Mouse (Mus musculus) mature B cell (primary cell): Measurements from ENCODE around the gene Jazf1.

Experiments used
- in situ Hi-C: fragments of 300-500 bp; cut with MboI; formaldehyde crosslinking; loops from 2 replicates; pipeline ENCODE4 v1.14.3; 2019

The Jazf1 gene

DNA sequence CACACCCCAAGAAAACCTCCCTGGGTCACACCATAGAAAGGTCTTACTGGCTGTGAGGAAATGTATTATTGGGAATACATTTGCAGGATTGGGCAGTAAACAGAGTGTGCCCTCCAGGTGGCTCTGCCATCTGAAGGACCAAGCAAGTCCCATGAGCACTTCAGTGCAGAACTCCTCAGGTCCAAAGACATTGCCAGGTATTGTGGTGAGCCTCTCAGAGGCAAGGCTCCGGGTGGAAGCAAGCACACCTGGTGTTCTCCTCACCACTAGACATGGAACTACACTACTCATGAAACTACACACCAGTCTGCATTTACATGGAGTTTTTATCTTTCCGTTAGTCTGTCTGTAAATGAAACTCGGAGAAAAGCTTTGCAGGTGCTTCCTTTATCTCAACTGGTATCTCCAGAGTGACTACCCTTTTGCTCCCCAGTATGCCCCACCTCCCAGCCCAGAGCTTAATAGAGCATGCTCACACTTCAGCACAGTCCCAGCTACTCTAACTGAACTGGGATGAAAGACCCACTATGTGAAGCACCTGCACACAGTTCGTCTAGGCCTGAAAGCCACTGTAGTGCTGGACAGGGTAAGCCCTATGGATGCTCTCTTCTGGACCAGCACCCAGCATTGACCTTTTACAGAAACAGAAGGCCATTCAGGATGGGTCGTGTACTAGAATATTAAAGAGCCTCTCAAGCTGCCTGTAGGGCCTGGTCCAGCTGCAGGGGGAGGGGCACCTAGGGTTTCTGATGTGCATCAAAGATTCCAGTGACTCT is 156.1 kb downstream of the Jazf1 start:
- in situ Hi-C loops, result loop anchor here (10.0 kb wide), 1 partner anchor 648 kb away; the partner anchor contains the start of gene Hoxa13

DNA sequence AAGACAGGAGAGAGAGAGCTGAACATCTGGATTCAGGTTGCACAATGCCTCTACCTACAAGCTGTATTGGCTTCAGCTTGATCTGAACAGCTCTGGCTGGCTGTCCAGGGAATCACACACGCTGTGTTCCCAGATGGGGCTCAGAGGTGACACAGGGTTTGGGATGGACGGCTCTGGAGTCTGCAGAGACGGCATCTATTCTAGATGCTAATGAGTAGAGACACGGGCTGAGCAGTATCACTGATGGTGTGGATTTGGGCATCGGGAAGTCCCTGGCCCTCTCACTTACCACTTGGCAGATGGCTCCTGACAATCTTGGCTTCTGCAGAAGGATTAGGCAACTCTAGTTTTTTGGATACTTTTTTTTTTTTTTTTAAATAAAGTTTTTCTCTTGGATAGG is 161.6 kb downstream of the Jazf1 start:
- in situ Hi-C loops, result no loop called here

DNA sequence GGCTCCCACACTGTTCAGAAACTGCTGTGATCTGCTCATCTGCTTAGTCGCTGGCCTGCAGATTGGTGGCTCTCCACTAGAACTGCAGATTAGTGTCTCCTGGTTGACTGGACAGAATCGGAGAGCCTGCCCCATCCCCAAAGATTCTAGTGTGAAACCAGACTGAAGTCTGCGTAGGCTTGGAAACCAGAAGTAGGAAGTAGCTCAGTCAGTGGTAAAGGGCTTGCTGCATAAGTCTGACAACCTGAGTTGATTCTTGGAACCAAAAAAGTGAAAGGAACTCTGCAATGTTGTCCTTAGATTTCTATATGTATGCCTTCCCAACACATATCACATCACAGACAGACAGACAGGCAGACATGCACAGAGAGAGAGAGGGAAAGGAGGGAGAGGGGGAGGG is 163.3 kb downstream of the Jazf1 start:
- in situ Hi-C loops, result no loop called here

DNA sequence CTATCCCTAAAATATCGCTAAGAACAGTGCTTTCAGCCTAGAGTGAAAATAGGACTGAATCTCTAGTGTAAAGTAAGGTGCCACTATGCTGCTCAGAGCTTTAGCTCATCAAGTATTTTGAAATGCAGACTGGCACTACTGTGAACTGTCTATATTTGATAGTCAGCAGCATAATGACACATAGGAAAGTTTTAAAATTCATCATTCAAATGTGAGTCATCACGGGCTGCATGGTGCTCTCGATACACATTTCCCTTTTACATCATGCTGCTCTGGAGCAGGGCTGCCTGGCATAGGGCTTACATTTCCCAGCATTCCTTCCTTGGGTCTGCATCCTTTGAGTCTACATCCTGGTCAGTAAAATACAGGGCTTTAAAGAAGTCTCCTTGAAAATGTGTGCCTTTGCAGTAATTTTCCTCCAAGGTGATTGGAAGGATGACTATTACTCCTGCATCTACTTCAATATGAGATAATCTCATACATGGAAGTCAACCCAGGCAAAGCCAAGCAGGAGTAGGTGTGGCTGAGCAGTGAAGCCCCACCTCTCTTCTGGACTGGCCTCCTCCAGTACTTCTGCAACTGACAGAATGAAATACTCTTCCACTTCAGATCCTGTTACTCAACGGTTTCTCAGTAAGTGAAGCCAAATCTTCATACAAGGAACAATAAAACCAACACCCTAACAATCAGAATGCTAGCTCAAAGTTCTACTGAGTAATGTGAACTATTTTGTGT is 165.0 kb downstream of the Jazf1 start:
- in situ Hi-C loops, result no loop called here

DNA sequence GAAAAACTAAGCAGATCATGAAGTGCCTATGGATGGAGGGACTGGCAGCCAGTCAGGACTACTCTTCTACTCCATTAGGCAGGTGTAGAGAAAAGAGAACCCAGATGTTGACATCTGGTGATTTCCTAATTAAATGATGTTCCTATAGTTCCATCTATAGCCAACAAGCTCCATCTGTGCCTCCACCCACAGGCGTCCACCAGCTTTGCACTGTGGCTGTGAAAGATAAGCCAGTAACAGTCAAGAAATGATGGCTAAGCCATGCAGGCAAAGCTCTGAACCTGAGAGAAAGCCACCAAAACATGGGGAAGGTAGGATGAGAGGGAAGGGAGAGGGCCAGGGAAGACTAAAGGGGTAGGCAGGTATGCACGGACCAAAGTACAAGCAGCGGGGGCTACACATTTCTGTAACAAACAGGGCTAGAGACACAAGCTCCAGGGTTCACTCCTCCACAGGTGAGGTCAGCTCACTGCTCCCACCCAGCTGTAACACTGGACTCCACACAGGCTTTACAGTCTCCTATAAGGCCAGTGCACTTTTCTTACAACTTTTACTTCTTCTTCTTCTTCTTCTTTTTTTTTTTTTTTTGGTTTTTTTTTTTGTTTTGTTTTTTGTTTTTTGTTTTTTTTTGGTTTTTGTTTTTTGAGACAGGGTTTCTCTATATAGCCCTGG is 168.7 kb downstream of the Jazf1 start:
- in situ Hi-C loops, result no loop called here

DNA sequence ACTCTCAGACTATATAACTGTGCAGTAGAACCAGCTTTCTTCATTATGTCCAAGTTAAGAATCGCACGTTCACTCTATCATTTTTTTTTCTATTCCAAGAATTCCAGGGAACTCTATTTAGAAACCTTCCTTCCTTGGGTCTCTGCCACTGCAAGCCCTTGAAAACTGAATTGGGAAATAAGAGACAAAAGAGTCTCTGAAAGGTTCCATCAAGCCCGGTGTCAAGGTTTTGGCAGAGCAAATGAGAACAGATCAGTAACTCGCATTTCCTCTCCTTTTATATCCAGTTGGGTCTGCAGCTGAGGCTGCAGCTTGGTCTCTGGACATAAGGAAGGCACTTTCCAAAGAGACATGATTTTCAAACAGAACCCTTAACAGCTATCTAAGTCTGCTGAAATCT is 173.4 kb downstream of the Jazf1 start:
- in situ Hi-C loops, result no loop called here

DNA sequence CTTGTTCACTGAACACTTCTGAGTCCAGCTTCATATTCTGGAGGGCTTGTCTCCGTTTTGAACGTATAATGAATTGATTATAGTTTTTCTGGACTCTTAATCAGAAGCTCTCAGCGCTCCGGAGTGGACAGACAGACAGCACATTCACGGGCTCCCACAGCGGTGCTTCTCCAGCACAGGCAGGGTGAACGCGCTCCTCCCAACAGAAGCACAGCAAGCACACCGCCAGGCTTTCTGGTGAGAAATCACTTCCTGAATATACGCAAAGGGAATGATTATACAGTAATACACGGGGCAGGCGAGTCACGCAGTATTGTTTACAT is 174.0 kb downstream of the Jazf1 start:
- in situ Hi-C loops, result no loop called here

DNA sequence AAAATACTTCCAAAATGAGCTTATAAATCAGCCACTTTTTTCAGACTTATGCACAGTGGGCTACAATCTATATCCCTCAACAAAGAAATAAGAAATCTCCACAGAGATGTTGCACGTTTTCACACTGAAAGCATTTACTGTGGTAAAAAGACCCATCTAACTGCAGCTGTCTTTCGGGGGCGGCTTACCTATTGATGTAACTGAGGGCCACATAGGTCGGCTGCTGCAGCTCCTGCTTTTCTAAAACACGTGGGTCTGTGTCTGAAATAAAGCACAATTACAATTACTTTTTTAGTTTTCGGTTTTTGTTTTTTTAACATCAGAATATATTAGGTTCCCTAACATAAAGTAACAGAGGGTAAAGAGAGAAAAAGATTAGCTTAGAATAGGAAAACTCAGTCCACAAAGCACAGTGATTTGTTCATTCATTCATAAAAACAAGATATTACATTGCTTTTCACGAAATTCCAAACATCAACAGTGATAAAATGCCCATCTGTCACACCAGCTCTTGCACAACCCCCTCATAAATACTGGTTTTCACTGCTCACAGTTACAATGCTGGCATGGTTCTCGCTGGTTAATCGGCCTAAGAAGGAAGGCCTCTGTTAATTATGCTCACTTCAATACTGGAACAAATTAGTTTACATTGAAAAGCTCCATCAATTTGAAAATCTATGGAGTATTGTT is 174.5 kb downstream of the Jazf1 start:
- in situ Hi-C loops, result no loop called here

DNA sequence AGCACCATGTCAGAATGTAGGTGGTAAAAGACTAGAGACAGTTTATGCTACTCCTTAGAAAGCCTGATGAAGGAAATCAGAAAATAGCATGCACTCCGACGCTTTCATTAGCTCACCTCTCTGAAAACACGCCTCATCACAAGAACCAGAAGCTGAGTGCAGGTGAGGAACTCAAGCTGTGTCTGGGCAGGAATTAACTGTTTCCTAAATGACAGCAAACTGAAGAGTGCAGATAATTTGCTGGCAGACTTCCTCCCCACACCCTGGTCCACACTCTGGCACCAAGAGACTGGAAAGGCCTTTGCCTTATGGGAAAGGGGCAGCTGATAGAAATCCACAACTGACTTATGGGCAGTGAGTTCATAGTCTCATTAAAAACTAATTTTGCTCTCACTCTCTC is 175.5 kb downstream of the Jazf1 start:
- in situ Hi-C loops, result no loop called here

DNA sequence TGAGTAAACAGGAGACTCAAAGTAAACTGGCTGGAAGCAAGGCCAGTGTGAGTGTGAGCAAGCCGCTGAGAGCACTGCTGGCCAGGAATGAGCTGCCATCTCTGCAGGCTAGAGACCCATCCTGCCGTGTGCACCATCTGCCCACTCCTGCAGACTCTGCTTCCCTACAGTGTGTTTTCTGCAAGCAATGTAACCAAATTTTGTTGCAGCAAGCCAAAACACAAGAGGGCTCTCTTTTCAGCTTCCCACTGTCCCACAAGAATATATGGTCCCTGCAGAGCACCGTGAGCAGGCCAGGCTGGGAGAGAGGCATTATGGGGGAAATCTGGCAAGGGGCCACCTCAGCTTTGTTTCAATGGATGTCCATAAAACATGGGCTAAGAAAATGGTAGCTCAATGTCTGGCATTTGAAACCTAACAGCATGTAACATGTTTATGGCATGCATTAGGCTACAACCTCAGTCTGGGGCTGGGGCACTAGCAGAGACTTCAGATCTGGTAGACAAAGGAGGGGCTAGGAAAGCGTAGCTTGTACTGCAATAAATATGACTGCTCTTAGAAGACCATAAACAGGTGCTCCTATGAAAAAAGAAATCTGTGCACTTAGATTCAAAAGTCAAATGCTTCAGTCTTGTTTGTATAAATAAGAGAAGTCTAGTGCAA is 180.8 kb downstream of the Jazf1 start:
- in situ Hi-C loops, result no loop called here

DNA sequence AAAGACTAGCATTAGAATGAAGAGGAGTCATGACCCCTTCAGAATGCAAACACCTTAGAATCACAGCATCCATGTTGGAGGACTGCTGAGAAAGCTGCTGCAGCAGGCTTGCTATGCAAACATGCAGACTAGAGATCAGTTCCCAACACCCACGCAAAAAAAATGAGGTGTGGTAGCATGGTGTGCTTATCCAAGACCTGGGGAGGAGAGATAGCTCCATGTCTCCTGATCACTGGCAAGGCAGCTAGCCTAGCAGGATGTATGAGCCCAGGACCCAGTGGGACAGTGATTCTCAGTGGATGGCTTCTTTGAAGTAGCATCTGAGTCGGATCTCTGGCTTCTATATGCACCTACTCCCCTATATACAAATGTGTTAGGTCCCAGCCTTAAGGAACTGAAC is 184.7 kb downstream of the Jazf1 start:
- in situ Hi-C loops, result no loop called here

DNA sequence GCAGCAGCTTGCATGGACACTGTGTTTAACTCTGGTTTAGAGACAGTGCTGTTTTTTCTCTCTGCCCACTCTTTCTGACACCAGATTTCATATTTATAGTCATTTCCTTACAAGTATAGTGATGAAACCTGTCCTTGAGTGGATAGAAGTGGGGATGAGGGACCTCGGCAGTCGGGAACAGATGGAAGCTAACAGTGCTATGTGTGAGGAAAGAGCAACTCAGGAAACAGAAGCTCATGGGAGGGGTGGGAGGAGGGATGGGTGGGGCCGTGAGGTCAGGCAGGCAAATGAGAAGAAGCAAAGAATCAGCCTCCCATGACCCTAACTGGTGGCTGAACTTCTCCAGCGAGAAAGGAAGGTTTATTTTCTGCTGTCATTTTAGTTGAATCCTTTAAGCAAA is 191.3 kb downstream of the Jazf1 start:
- in situ Hi-C loops, result no loop called here

DNA sequence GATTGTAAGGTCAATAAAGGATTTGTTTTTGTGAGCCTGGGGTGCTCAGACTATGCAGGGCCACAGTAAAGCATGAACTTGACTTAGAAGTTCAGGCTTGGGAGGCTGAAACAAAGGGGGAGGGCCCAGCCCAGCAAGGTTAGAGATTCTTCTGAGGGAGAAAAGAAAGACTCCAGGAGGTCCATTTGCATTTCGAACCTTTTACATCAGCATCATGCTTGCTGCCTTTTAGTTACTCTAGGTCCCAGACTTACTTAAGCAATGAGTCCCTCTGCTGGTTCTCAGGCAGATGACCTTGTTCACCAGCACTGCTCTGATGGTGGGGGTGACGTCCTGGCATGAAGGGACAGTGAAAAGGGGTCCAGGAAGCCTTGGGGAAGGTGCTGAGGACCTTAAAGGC is 197.1 kb downstream of the Jazf1 start:
- in situ Hi-C loops, result no loop called here

DNA sequence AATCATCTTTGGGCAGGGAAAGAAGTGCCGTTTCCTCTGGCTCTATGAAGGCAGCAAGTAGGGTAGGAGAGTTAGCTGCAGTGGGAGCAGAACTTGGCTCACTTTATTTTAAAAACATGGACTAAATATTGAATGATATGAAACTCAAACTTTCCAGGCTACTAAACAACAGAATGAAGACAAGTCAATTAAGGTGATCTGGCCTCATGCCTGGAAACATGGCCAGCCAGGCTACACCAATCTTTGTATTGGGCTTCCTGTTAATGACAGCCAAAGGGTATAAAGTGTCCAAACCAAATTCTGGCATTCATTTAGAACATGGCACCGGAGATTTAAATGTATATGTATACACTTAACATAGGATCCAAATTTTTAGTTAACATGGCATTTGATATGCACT is 199.2 kb downstream of the Jazf1 start:
- in situ Hi-C loops, result no loop called here

DNA sequence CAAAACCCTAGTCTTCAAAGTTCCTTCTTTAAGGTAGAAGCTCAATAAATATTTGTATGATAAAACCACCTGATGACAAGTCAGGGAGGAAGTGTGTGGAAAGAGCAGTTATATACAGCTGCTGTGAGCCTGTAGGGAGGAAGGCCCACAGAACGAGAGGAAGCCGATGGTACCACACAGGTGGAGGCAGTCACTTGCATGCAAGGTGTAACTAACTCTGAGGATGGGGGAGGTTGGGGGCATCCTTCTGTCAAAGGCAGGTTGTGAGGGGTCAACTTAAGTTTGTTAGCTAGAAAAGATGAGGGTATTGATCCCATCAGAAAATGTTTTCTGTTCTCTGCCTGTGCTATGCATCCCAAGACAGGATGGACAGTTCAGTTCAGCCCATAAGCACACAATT is 200.1 kb downstream of the Jazf1 start:
- in situ Hi-C loops, result no loop called here

DNA sequence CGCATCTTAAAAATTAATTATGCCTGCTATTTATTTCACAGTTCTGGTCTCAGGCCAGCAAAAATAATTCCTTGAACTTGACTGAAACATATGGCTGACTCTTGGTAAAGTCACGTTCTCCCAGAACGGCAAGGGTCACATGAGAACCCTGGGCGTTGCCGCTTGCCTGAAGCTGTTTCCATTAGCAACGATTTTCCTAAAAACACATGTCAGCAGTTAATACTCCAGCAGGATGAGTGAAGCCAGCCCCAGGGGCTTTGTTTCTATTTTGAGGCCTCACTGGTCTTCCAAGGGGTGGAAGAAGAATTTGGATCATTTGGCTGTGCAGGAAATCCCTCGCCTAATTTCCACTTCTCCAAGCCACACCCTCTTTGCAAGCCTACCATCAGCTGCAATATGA is 206.5 kb downstream of the Jazf1 start:
- in situ Hi-C loops, result no loop called here

DNA sequence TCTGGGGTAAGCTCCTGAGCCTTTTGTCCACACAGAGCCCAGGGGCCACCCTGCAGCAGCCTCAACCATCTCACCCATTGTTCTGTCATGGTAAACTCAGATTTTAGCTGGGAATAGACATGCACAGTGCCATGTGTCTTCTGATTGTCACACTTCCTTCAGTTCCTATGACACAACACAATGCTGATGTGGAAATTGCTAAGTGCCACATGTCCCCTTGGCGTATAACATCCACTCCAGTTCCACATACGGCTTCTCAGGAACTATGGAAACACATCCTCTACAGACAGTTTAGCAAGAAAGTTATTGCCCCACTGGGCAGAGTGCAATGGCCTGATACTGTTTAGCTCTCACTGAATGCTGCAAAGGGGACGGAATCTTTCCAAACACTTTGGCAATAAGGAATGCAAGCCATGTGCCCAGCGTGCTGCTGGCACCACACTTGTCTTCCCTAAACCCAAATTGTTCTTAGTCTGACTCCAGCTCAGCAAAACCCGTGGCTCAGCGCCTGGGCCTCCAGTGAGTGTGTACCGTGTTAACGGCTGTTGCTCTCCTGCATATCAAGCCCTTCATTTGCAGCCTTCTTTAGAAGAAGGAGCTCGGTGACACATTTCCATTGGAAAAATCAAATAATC is 207.1 kb downstream of the Jazf1 start:
- in situ Hi-C loops, result no loop called here

DNA sequence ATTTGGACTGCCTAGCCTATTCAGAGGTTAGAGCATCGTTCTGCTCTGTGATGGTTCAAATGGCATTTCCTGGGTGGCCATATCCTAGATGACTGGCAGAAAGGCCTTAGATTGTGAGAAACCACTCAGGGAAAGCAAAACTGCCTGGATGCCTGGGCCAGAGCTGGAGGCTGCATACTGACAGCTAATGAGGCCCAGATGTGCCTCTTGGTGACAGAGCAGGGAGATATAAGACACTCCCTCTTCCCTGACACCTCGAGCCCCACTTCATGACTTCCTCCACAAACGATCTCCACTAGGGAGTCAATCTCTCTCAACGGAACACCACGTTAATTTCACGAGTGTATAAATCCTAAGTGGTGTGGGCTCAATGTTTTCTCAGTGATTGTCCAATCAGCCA is 207.7 kb downstream of the Jazf1 start:
- in situ Hi-C loops, result no loop called here

DNA sequence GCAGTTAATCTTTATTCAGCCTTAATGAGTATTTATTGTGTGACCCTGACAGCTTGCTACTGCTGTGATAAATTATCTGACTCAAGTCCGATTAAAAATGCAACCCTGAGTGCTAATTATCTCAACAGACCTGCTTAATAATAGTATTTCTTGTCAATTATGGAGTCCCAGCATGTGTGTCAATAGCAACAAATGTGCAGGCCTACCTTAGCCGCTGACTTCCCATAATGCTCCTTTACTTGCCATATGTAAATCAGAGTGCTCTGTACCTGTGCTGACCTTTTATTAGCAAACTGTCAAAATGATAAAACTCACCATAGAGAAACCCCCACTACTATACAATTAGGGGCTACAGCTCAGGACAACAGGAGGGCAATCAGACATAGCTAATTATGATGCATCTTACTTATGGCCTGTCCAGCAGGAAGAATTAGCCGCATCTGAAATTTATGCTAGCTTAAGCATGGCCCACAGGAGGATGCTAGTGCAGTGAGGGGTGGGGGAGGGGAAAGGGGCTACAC is 209.5 kb downstream of the Jazf1 start:
- in situ Hi-C loops, result no loop called here

DNA sequence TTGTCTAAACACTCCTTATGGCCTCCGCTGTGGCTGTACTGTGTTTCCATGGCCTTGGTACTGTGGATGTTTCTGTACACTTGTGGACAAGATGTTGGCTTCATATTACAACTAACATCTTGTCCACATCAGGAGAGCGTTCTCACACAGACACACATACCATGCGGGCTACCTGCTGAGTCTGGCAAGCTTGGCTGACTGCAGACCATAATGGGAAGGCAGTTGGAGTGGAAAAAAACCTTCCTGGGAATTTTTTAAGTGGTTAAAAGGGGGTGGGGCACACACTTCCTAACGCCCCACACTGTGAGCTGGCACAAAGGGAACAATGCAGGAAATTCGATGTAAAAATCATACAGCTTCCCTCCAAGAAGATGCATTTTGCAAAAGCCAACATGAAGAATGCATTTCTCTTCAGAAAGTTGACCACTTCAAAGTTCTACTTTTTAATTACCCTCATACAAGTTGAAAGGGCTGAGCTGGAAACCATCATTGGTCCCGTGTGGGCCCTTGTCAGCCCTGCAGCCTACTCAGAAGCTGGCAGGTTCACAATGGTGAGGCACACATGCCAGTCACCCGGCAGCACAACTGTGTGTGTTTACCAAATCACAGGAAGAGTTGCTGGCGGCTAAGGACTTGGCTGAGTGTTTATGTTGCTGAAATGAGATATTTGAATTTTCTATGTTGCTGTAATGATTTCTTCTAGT is 215.9 kb downstream of the Jazf1 start:
- in situ Hi-C loops, result no loop called here

DNA sequence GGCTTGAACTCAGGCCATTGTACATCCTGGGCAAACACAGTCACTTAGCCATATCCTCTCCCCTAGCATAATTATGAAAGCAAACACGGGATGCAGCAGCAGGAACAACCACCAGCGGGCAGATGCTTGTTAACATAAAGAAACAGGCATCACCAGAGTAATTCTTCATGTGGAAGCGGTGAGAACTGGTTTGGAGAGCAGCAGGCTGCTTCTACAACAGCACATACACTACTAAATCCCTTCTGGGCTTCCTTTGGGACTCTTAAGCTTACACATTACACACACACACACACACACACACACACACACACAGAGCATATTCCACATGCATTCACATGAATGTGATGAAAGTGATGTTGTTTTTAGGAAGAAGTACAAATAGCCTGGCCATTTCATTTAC is 216.5 kb downstream of the Jazf1 start:
- in situ Hi-C loops, result no loop called here
